Mouse (Mus musculus): ENCODE results near the gene Kif14. TPM values are rescaled to one million over a fixed set of nuclear protein-coding genes. Genes with fewer than 3 reads are reported as not detected.

Kif14 gene
- polyA plus RNA-seq, 1 experiment from 2014 or later, result 0.99 TPM

GRCm38 (mm10) chr1:136569206-136569605 is 103.1 kb downstream of the Kif14 start:
- Histone ChIP-seq H3K9me3 (ENCODE audit: control insufficient read depth, low read length) (no peaks in the 10 kb centered on the region), H3K27me3 (ENCODE audit: control insufficient read depth, insufficient read depth, low read length) (no peaks in the 10 kb centered on the region), H3K4me1 (ENCODE audit: control insufficient read depth, insufficient read depth, low read length) (no peaks in the 10 kb centered on the region), H3K27ac (ENCODE audit: low read depth, low read length) (no peak overlapping the region), H3K4me2 (ENCODE audit: low read depth, low read length) (no peak overlapping the region), H3K9ac (replicated peaks; ENCODE audit: low read depth, low read length) (no peak overlapping the region), H3K36me3 (ENCODE audit: control insufficient read depth, insufficient read depth, low read length) (no peaks in the 10 kb centered on the region), H3K4me3 (ENCODE audit: low read depth, low read length) (no peak overlapping the region)
- ATAC-seq (ENCODE audit: low read depth), result no peak
- 66% methylated on average over 8 of the region's 8 CpGs for WGBS

- Histone ChIP-seq H3K9me3 (ENCODE audit: control insufficient read depth, low read length) (no peaks in the 10 kb centered on the region), H3K4me3 (ENCODE audit: low read depth, low read length) (no peak overlapping the region), H3K27ac (ENCODE audit: low read depth, low read length) (no peak overlapping the region), H3K4me1 (ENCODE audit: control insufficient read depth, insufficient read depth, low read length) (no peaks in the 10 kb centered on the region), H3K4me2 (ENCODE audit: low read depth, low read length) (peak overlapping the region; percentile 31), H3K9ac (replicated peaks; ENCODE audit: low read depth, low read length) (no peak overlapping the region), H3K36me3 (ENCODE audit: control insufficient read depth, insufficient read depth, low read length) (no peaks in the 10 kb centered on the region), H3K27me3 (ENCODE audit: control insufficient read depth, insufficient read depth, low read length) (no peaks in the 10 kb centered on the region)
- ATAC-seq (ENCODE audit: low read depth), result no peak
- 26% methylated on average over 20 of the region's 20 CpGs for WGBS
Observed at GRCm38 (mm10) chr1:136569626-136570297, 103.6 kb downstream of the Kif14 start.

GRCm38 (mm10) chr1:136570298-136570653 is 104.1 kb downstream of the Kif14 start:
- Histone ChIP-seq H3K4me3 (ENCODE audit: low read depth, low read length) (no peak overlapping the region), H3K4me1 (ENCODE audit: control insufficient read depth, insufficient read depth, low read length) (no peaks in the 10 kb centered on the region), H3K27me3 (ENCODE audit: control insufficient read depth, insufficient read depth, low read length) (no peaks in the 10 kb centered on the region), H3K9me3 (ENCODE audit: control insufficient read depth, low read length) (no peaks in the 10 kb centered on the region), H3K9ac (replicated peaks; ENCODE audit: low read depth, low read length) (no peak overlapping the region), H3K4me2 (ENCODE audit: low read depth, low read length) (peak overlapping the region; percentile 31), H3K36me3 (ENCODE audit: control insufficient read depth, insufficient read depth, low read length) (no peaks in the 10 kb centered on the region), H3K27ac (ENCODE audit: low read depth, low read length) (no peak overlapping the region)
- 12% methylated on average over 13 of the region's 13 CpGs for WGBS
- no peak for ATAC-seq (ENCODE audit: low read depth)

- no peak for ATAC-seq (ENCODE audit: low read depth)
- H3K27me3 ChIP-seq (ENCODE audit: control insufficient read depth, insufficient read depth, low read length), result no peaks in the 10 kb centered on the region
- no peak overlapping the region for H3K4me2 ChIP-seq (ENCODE audit: low read depth, low read length)
- 91% methylated on average over 9 of the region's 9 CpGs for WGBS
- H3K4me1 ChIP-seq (ENCODE audit: control insufficient read depth, insufficient read depth, low read length), result no peaks in the 10 kb centered on the region
- no peaks in the 10 kb centered on the region for H3K9me3 ChIP-seq (ENCODE audit: control insufficient read depth, low read length)
- H3K36me3 ChIP-seq (ENCODE audit: control insufficient read depth, insufficient read depth, low read length), result no peaks in the 10 kb centered on the region
- H3K27ac ChIP-seq (ENCODE audit: low read depth, low read length), result no peak overlapping the region
- no peak overlapping the region for H3K9ac ChIP-seq (replicated peaks; ENCODE audit: low read depth, low read length)
- no peak overlapping the region for H3K4me3 ChIP-seq (ENCODE audit: low read depth, low read length)
Observed at GRCm38 (mm10) chr1:136570976-136571375, 104.8 kb downstream of the Kif14 start.

GRCm38 (mm10) chr1:136571530-136571929 is 105.4 kb downstream of the Kif14 start:
- H3K36me3 ChIP-seq (ENCODE audit: control insufficient read depth, insufficient read depth, low read length), result no peaks in the 10 kb centered on the region
- no peak for ATAC-seq (ENCODE audit: low read depth)
- H3K4me3 ChIP-seq (ENCODE audit: low read depth, low read length), result no peak overlapping the region
- WGBS, result 91% methylated on average over 10 of the region's 10 CpGs
- H3K9me3 ChIP-seq (ENCODE audit: control insufficient read depth, low read length), result no peaks in the 10 kb centered on the region
- H3K27me3 ChIP-seq (ENCODE audit: control insufficient read depth, insufficient read depth, low read length), result no peaks in the 10 kb centered on the region
- no peaks in the 10 kb centered on the region for H3K4me1 ChIP-seq (ENCODE audit: control insufficient read depth, insufficient read depth, low read length)
- H3K27ac ChIP-seq (ENCODE audit: low read depth, low read length), result no peak overlapping the region
- H3K4me2 ChIP-seq (ENCODE audit: low read depth, low read length), result no peak overlapping the region
- no peak overlapping the region for H3K9ac ChIP-seq (replicated peaks; ENCODE audit: low read depth, low read length)

- Histone ChIP-seq H3K9me3 (ENCODE audit: control insufficient read depth, low read length) (no peaks in the 10 kb centered on the region), H3K4me2 (ENCODE audit: low read depth, low read length) (no peak overlapping the region), H3K9ac (replicated peaks; ENCODE audit: low read depth, low read length) (no peak overlapping the region), H3K27me3 (ENCODE audit: control insufficient read depth, insufficient read depth, low read length) (no peaks in the 10 kb centered on the region), H3K27ac (ENCODE audit: low read depth, low read length) (no peak overlapping the region), H3K4me3 (ENCODE audit: low read depth, low read length) (no peak overlapping the region), H3K4me1 (ENCODE audit: control insufficient read depth, insufficient read depth, low read length) (0 out of 2 replicates have a peak, but pooled peaks cover 3% of the 10 kb centered on the region), H3K36me3 (ENCODE audit: control insufficient read depth, insufficient read depth, low read length) (no peaks in the 10 kb centered on the region)
- 38% methylated on average over 16 of the region's 16 CpGs for WGBS
- peak; percentile 60; the same call in 1 of the 2 replicates for ATAC-seq (ENCODE audit: low read depth)
Observed at GRCm38 (mm10) chr1:136577890-136578663, 111.9 kb downstream of the Kif14 start.

- Histone ChIP-seq H3K27ac (ENCODE audit: low read depth, low read length) (no peak overlapping the region), H3K27me3 (ENCODE audit: control insufficient read depth, insufficient read depth, low read length) (no peaks in the 10 kb centered on the region), H3K4me1 (ENCODE audit: control insufficient read depth, insufficient read depth, low read length) (peaks cover 3% of the 10 kb centered on the region; the same call in 1 of the 2 replicates), H3K9ac (replicated peaks; ENCODE audit: low read depth, low read length) (no peak overlapping the region), H3K36me3 (ENCODE audit: control insufficient read depth, insufficient read depth, low read length) (no peaks in the 10 kb centered on the region), H3K4me2 (ENCODE audit: low read depth, low read length) (no peak overlapping the region), H3K9me3 (ENCODE audit: control insufficient read depth, low read length) (no peaks in the 10 kb centered on the region), H3K4me3 (ENCODE audit: low read depth, low read length) (no peak overlapping the region)
- no peak for ATAC-seq (ENCODE audit: low read depth)
- WGBS, result 92% methylated on average over 14 of the region's 14 CpGs
Observed at GRCm38 (mm10) chr1:136579360-136579759, 113.2 kb downstream of the Kif14 start.

- H3K27ac ChIP-seq (ENCODE audit: low read depth, low read length), result no peak overlapping the region
- H3K9ac ChIP-seq (replicated peaks; ENCODE audit: low read depth, low read length), result no peak overlapping the region
- 93% methylated on average over 8 of the region's 8 CpGs for WGBS
- no peaks in the 10 kb centered on the region for H3K27me3 ChIP-seq (ENCODE audit: control insufficient read depth, insufficient read depth, low read length)
- H3K36me3 ChIP-seq (ENCODE audit: control insufficient read depth, insufficient read depth, low read length), result no peaks in the 10 kb centered on the region
- H3K4me3 ChIP-seq (ENCODE audit: low read depth, low read length), result no peak overlapping the region
- no peaks in the 10 kb centered on the region for H3K9me3 ChIP-seq (ENCODE audit: control insufficient read depth, low read length)
- no peak overlapping the region for H3K4me2 ChIP-seq (ENCODE audit: low read depth, low read length)
- ATAC-seq (ENCODE audit: low read depth), result no peak
- H3K4me1 ChIP-seq (ENCODE audit: control insufficient read depth, insufficient read depth, low read length), result peaks cover 3% of the 10 kb centered on the region; the same call in 1 of the 2 replicates
Observed at GRCm38 (mm10) chr1:136580266-136580665, 114.1 kb downstream of the Kif14 start.

All from neural tube, embryonic 14.5 days (tissue).